Mouse (Mus musculus): ENCODE measurements around the gene Zfp276.

DNA sequence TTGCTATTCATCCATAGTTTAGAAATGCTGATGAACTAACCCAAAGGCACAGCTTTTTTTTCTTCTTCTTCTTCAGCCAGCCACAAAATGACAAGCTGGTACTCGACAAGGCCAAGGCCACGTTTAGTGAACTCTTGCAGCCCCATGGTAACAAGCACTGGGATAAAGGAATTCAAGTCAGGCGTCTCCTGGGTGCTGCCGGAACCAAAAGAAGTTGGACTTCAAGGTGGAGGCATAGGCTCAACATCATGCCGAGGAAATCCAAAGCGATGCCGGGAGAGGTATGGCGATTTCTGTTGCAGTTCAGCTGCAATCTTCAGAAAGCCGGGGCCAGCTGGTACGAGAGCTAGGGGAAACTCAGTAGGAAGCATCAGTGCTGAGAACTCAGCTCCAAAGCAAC, 14.6 kb upstream of the Zfp276 start:
- TF ChIP-seq ZNF384 (IDR thresholded peaks at IDR 0.05; ENCODE audit: low read depth, low read length) (no peak), MAFK (IDR thresholded peaks at IDR 0.05; ENCODE audit: insufficient read depth, low read depth, low read length) (no peak), CHD2 (IDR thresholded peaks at IDR 0.05; ENCODE audit: low read depth, low read length) (no peak), HCFC1 (IDR thresholded peaks at IDR 0.05; ENCODE audit: borderline replicate concordance, insufficient read depth, low read length) (no peak)
